Mouse (Mus musculus): ENCODE results near the gene Nid1. TPM values are rescaled to one million over a fixed set of nuclear protein-coding genes. Genes with fewer than 3 reads are reported as not detected.

Gene Nid1
- polyA plus RNA-seq, 2 experiments, result 16.9 to 18.3 TPM

- Histone ChIP-seq H3K9ac (replicated peaks) (no peak overlapping the region), H3K9me3 (ENCODE audit: control insufficient read depth, low read length) (no peaks in the 10 kb centered on the region), H3K27me3 (ENCODE audit: control insufficient read depth, insufficient read depth, low read length) (no peaks in the 10 kb centered on the region), H3K27ac (no peak overlapping the region), H3K4me2 (ENCODE audit: low read depth) (no peak overlapping the region), H3K4me1 (replicated peaks; ENCODE audit: control insufficient read depth in 2 of 2, insufficient read depth in 2 of 2, low read length in 1 of 2) (peaks cover 0 to 1% of the 10 kb centered on the region in 2 experiments; a peak in 1 of 4 replicates), H3K4me3 (ENCODE audit: insufficient read depth in 1 of 2, low read depth in 2 of 2, low read length in 2 of 2) (no peak overlapping the region), H3K36me3 (replicated peaks; ENCODE audit: control insufficient read depth, insufficient read depth, low read depth) (no peaks in the 10 kb centered on the region)
- ATAC-seq (ENCODE audit: insufficient read depth) (peak; percentile 15), DNase-seq (ENCODE audit: low read depth in 3 of 3, low spot score in 3 of 3) (no peak)
- WGBS (ENCODE audit: insufficient replicate concordance), result 43% methylated on average over 9 of the region's 9 CpGs
- no peak for TF ChIP-seq CTCF (IDR thresholded peaks at IDR 0.05; ENCODE audit: low read depth)
- no peak for TF ChIP-seq EP300 (IDR thresholded peaks at IDR 0.05; ENCODE audit: low read depth)
These were observed 86.6 kb downstream of the Nid1 start for GRCm38 (mm10) chr13:13523625-13524584.

GRCm38 (mm10) chr13:13525205-13525604 is 87.9 kb downstream of the Nid1 start:
- Histone ChIP-seq H3K9ac (replicated peaks) (no peak overlapping the region), H3K4me1 (replicated peaks; ENCODE audit: control insufficient read depth in 2 of 2, insufficient read depth in 2 of 2, low read length in 1 of 2) (peaks cover 0 to 1% of the 10 kb centered on the region in 2 experiments; a peak in 1 of 4 replicates), H3K4me3 (ENCODE audit: insufficient read depth in 1 of 2, low read depth in 2 of 2, low read length in 2 of 2) (no peak overlapping the region), H3K27me3 (ENCODE audit: control insufficient read depth, insufficient read depth, low read length) (no peaks in the 10 kb centered on the region), H3K4me2 (ENCODE audit: low read depth) (no peak overlapping the region), H3K36me3 (replicated peaks; ENCODE audit: control insufficient read depth, insufficient read depth, low read depth) (no peaks in the 10 kb centered on the region), H3K27ac (no peak overlapping the region), H3K9me3 (ENCODE audit: control insufficient read depth, low read length) (no peaks in the 10 kb centered on the region)
- TF ChIP-seq EP300 (IDR thresholded peaks at IDR 0.05; ENCODE audit: low read depth), result no peak
- TF ChIP-seq CTCF (IDR thresholded peaks at IDR 0.05; ENCODE audit: low read depth), result no peak
- 60% methylated on average over 2 of the region's 2 CpGs for WGBS (ENCODE audit: insufficient replicate concordance)
- ATAC-seq (ENCODE audit: insufficient read depth), result no peak
- no peak for DNase-seq (ENCODE audit: low read depth in 3 of 3, low spot score in 3 of 3)

GRCm38 (mm10) chr13:13525877-13526276 is 88.5 kb downstream of the Nid1 start:
- TF ChIP-seq CTCF (IDR thresholded peaks at IDR 0.05; ENCODE audit: low read depth) (no peak), EP300 (IDR thresholded peaks at IDR 0.05; ENCODE audit: low read depth) (no peak)
- H3K27me3 ChIP-seq (ENCODE audit: control insufficient read depth, insufficient read depth, low read length), result no peaks in the 10 kb centered on the region
- H3K36me3 ChIP-seq (replicated peaks; ENCODE audit: control insufficient read depth, insufficient read depth, low read depth), result no peaks in the 10 kb centered on the region
- H3K27ac ChIP-seq, result no peak overlapping the region
- no peak overlapping the region for H3K4me3 ChIP-seq (ENCODE audit: insufficient read depth in 1 of 2, low read depth in 2 of 2, low read length in 2 of 2)
- H3K9me3 ChIP-seq (ENCODE audit: control insufficient read depth, low read length), result no peaks in the 10 kb centered on the region
- no peak for ATAC-seq (ENCODE audit: insufficient read depth)
- peaks cover 0 to 1% of the 10 kb centered on the region in 2 experiments; a peak in 1 of 4 replicates for H3K4me1 ChIP-seq (replicated peaks; ENCODE audit: control insufficient read depth in 2 of 2, insufficient read depth in 2 of 2, low read length in 1 of 2)
- no peak for DNase-seq (ENCODE audit: low read depth in 3 of 3, low spot score in 3 of 3)
- no peak overlapping the region for H3K9ac ChIP-seq (replicated peaks)
- WGBS (ENCODE audit: insufficient replicate concordance), result 55% methylated on average over 5 of the region's 5 CpGs
- H3K4me2 ChIP-seq (ENCODE audit: low read depth), result no peak overlapping the region

GRCm38 (mm10) chr13:13529115-13529542 is 91.8 kb downstream of the Nid1 start:
- TF ChIP-seq EP300 (IDR thresholded peaks at IDR 0.05; ENCODE audit: low read depth) (no peak), CTCF (IDR thresholded peaks at IDR 0.05; ENCODE audit: low read depth) (no peak)
- peaks cover 0 to 1% of the 10 kb centered on the region in 2 experiments; a peak in 1 of 4 replicates for H3K4me1 ChIP-seq (replicated peaks; ENCODE audit: control insufficient read depth in 2 of 2, insufficient read depth in 2 of 2, low read length in 1 of 2)
- H3K9me3 ChIP-seq (ENCODE audit: control insufficient read depth, low read length), result no peaks in the 10 kb centered on the region
- DNase-seq (ENCODE audit: low read depth in 3 of 3, low spot score in 3 of 3), result no peak
- H3K4me3 ChIP-seq (ENCODE audit: insufficient read depth in 1 of 2, low read depth in 2 of 2, low read length in 2 of 2), result no peak overlapping the region
- no peaks in the 10 kb centered on the region for H3K27me3 ChIP-seq (ENCODE audit: control insufficient read depth, insufficient read depth, low read length)
- 11% methylated on average over 11 of the region's 11 CpGs for WGBS (ENCODE audit: insufficient replicate concordance)
- no peaks in the 10 kb centered on the region for H3K36me3 ChIP-seq (replicated peaks; ENCODE audit: control insufficient read depth, insufficient read depth, low read depth)
- H3K9ac ChIP-seq (replicated peaks), result no peak overlapping the region
- peak; percentile 47; the same call in 1 of the 2 replicates for ATAC-seq (ENCODE audit: insufficient read depth)
- H3K4me2 ChIP-seq (ENCODE audit: low read depth), result no peak overlapping the region
- no peak overlapping the region for H3K27ac ChIP-seq

- Histone ChIP-seq H3K27ac (no peak overlapping the region), H3K4me1 (replicated peaks; ENCODE audit: control insufficient read depth in 2 of 2, insufficient read depth in 2 of 2, low read length in 1 of 2) (no peaks in the 10 kb centered on the region; a peak in 1 of 4 replicates), H3K27me3 (ENCODE audit: control insufficient read depth, insufficient read depth, low read length) (no peaks in the 10 kb centered on the region), H3K36me3 (replicated peaks; ENCODE audit: control insufficient read depth, insufficient read depth, low read depth) (no peaks in the 10 kb centered on the region), H3K9me3 (ENCODE audit: control insufficient read depth, low read length) (no peaks in the 10 kb centered on the region), H3K9ac (replicated peaks) (no peak overlapping the region), H3K4me2 (ENCODE audit: low read depth) (no peak overlapping the region), H3K4me3 (ENCODE audit: insufficient read depth in 1 of 2, low read depth in 2 of 2, low read length in 2 of 2) (no peak overlapping the region)
- no peak for DNase-seq (ENCODE audit: low read depth in 3 of 3, low spot score in 3 of 3)
- TF ChIP-seq EP300 (IDR thresholded peaks at IDR 0.05; ENCODE audit: low read depth) (no peak), CTCF (IDR thresholded peaks at IDR 0.05; ENCODE audit: low read depth) (no peak)
- 81% methylated on average over 4 of the region's 4 CpGs for WGBS (ENCODE audit: insufficient replicate concordance)
- ATAC-seq (ENCODE audit: insufficient read depth), result no peak
These were observed 93.6 kb downstream of the Nid1 start for GRCm38 (mm10) chr13:13530913-13531312.

Data from liver, embryonic 14.5 days (tissue).